Mouse (Mus musculus) spleen, postnatal 4 days (tissue): ENCODE measurements at regions not wholly inside any gene's neighbourhood (a gene's known extent, or its start where the extent isn't known, plus 50 kb on each side); places are given as distances from the start of the nearest gene placed in this dataset.
A peak's percentile ranks its signal among the peaks of the same experiment; 100 is the strongest.

Experiments used
- DNase-seq, 2 experiments: peaks; one replicate each; pipeline ENCODE4 v3.0.0; 2022; ENCODE audit warnings: low spot score in 2 of 2

DNA sequence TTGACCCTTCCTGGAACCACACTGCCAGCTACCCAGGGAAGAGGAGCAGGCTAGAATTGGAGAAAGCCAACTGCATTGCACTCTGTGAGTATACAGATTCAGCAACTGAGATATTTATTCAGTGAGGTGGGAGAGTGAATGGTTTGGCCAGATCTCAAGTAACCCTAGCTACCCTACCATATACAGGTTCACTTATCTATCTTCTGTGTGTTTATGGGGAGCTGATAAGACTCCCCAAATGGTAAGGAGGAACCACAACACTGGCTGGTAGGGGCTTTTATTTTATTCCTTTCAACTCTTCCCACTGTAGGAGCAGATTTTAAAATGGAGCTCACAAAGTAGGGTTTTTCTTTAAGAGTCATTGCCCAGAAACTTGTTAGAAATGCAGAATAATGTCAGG is 62.9 kb downstream of the Arrdc3 start:
- DNase-seq = no peak

DNA sequence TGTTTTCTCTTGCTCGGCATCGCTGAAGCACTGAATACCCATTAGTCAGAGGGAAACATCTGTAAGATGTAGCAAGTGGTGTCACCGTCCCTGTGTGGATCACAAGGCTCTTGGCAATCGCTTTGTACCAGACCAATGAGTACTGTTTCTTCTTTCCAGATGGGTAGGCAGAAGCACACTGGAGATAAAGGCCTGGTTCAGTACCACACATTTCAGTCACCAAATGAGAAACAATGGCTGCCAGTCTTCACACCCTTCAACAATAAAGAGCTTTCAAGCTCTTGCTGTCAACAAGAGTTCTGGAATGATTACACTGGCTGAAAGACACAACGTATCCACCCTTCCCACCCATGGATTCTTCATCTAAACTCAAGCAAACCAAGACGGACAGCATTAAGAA is 64.5 kb downstream of the Arrdc3 start:
- DNase-seq = no peak

DNA sequence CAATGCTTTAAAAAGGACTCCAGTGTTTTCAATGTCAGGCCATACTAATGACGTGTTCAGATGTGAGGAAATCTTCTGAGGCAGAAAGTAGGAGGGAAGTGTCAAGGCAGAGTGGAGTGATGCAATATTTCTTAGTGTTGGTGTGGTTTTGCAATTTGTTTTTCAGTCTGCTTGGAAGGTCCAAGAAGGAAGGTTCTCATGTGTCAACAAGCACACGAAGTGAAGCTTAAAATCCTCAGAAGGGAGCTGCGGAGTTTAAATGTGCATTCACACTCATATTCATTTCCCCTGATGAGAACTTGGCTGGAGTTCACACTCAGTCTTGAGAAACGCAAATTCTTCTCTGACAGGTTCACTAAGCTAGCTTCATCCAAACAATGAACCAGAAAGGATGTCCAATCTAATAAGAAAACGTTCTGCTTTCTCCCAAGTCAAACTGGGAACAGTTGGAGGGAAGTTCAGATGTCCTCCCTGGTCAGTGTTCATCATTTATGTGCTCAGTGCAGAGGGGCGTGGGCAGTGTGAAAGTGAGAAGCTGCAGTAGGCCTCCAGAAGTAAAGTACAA is 66.0 kb downstream of the Arrdc3 start:
- no peak for DNase-seq

GRCm38 (mm10) chr13:80950239-80950638 is 67.1 kb downstream of the Arrdc3 start:
- no peak for DNase-seq

DNA sequence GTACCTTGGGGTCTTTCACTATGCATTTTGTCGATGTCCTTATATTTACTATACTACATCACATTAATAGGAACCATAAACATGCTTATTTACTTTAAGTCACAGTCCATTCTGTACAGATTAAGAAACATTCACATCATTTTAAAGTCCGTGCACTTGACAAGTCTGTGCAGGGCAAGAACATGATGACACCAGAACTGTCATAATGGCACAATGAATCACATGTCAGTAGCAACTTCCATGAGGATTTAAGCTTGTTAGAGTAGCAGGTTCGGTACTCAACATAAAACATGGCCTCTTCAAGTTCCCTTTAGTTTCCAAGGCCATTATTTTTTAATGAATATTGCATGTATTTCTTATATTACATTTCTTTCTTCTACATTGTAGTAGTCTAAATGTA is 67.6 kb downstream of the Arrdc3 start:
- no peak for DNase-seq

GRCm38 (mm10) chr13:80951327-80951726 is 68.1 kb downstream of the Arrdc3 start:
- DNase-seq = no peak

DNA sequence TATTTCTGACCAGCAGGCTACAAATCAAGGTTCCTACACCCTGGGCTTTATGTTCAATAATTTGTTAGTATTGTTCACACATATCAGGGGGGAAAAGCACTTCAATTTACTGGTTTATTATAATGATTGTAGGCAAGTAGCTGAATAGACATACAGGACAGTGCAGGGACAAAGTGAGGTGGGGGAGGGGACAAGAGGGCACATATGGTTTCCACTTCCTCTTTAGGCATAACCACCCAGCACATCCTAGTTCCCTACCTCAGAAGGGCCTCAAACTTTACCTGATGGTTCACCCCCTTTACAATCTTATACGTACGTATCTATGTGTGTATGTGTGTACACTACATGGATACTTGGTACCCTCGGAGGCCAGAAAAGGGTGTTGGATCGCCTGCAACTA is 69.7 kb downstream of the Arrdc3 start:
- DNase-seq = peak in 1 of 2 experiments; percentile 43

GRCm38 (mm10) chr13:80954059-80954645 is 71.0 kb downstream of the Arrdc3 start:
- no peak for DNase-seq

- no peak for DNase-seq
Observed at GRCm38 (mm10) chr13:80956966-80957365, 73.8 kb downstream of the Arrdc3 start.

DNA sequence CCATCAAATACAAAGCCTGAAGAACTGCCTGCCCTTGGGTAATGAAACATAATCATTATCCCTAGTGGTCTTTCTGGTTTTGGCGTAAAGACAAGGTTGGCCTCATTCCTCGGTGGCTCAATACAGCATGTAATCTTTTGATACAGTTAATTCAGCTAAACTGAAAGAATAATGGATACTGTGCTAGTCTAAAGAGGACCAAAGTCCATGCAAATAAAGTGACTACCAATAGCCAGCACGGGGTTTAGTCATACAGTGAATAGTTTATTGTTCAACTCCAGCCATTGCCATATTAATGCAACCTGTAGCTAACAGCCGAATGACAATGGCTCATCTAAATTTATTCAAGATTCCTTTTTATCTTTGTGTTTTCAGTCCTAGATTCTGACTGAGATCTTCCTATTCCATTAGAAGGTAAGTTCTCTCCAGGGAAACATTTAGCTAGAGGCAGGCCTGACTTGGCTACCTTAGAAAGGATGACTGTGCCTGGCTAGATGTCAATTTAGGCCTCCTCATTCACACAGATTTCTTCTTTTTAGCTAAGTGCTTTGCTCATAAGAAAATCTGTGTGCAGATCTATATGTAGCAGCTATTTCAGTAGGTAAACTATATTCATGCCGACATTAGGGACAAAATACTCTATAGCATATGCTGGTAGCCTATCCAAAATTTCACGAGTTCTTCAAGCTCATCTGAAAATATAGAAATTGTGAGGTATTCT is 74.4 kb downstream of the Arrdc3 start:
- no peak for DNase-seq

GRCm38 (mm10) chr13:80959763-80960162 is 76.6 kb downstream of the Arrdc3 start:
- no peak for DNase-seq

DNA sequence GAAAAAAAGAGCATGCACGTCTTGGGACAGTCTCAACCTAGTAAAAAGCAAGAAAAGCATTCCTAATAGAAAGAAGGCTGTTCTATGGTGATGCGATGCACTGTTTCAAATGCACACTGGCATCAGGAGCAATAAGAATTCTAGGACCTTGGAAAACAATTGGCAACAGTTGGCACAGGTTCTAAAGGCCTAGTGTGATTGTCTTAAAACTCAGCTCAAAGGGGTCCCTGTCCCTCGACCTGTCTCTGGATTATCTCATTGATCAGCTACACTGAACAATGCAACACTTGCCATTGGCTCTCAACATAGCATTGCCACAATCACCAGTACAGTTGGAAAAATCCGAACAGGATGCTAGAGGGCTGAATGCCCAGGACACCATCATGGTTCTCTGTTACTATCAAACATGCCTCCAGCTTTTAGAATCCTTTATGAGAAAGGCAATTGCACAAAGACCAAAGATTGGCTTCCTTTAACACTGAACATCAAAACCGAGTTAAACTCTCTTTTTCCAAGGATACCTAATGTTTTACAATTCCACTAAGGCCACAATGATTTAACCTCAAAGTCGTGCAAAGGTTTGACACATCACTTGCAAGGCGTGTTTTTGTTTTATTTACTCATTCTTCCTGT is 78.9 kb downstream of the Arrdc3 start:
- DNase-seq = no peak

GRCm38 (mm10) chr13:80962789-80963590 is 79.8 kb downstream of the Arrdc3 start:
- DNase-seq = peak; percentile 34 to 67

DNA sequence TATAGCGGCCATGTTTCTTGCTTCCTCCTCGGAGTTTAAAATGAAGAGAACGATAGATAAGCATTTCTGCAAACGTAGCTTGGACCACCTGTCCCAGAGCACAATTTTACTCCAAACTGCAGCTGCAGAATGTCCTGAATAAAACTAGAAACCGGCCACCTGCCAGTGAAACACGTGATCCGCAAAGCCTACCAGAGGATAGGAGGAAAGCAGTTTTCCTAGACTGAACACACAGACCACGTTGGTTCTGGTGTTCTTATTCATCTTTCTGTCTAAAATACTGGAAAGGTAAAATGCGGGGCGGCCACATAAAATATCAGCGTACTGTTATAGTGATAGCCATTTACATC is 80.4 kb downstream of the Arrdc3 start:
- DNase-seq = no peak

- DNase-seq = no peak
Observed at GRCm38 (mm10) chr13:80971664-80972063, 88.5 kb downstream of the Arrdc3 start.

DNA sequence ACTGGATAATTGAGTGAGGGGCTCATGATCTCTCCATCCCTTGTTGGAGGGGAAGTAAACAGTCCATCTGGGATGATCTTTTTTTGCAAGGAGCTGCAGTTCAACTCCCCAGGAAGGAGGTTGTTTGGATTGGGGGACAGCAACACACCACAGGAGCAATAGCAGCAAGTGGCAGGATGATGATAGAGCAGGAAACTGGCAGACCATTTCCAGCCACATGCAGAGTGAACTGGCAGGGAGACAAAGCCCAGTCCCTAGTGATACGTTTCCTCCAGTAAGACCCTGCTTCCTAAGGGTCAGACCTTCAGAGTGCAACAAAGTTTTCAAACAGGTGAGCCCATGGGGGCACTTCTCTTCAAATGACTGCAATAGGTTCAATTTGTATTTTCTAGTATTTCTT is 91.2 kb downstream of the Arrdc3 start:
- no peak for DNase-seq

DNA sequence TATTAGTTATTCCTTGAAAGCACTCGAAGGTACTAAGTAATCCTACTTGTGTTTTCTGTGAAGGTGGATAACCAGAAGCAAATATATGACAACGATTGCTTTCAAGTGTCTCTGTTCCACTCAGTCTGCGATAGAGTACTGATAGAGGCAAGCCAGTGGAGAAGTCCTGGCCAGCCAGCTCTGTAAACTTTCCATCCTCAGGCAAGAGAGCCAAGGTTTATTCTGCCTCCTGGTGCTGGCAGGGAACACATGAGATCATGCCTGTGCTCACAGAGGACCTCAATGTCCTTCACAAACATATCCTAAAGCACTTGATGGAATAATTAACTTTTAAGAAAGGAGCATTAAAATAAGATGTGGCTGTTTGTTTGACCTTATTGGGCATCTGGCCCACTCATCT is 94.1 kb downstream of the Arrdc3 start:
- DNase-seq = no peak

GRCm38 (mm10) chr13:80981201-80981600 is 98.0 kb downstream of the Arrdc3 start:
- DNase-seq = peak in 1 of 2 experiments; percentile 40

DNA sequence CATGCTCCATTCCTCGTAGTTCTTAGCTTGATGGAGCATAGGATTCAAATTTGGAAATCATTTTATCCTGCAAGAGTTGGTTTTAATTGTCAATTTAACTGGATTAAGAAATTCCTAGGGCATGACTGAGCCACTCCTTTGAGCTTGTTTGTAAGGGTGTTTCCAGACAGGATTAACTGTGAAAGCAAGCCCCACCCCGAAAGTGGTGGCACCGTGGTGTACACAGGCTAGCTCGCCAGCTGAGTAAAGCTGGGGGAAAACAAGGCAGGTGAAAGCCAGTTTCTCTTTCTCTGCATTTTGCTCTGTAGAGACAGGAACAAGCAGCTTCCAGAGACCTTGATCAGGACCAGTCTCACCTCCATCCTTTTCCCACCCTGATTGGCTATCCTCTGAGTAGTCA is 103.5 kb downstream of the Arrdc3 start:
- DNase-seq = no peak

GRCm38 (mm10) chr13:80989756-80990155 is 106.6 kb downstream of the Arrdc3 start:
- DNase-seq = no peak

- DNase-seq = no peak
Observed at GRCm38 (mm10) chr13:80992342-80992741, 109.2 kb downstream of the Arrdc3 start.
